Mouse (Mus musculus): Measurements from ENCODE around the gene Gpr137.

The Gpr137 gene

GRCm38 (mm10) chr19:6921647-6922567 is 20.4 kb downstream of the Gpr137 start, which contains the start of gene Esrra:
Gene Esrra, minus strand, starts transcription at chr19:6921813.
- peak; percentile 100 for DNase-seq (ENCODE audit: low spot score in 2 of 2)

DNA sequence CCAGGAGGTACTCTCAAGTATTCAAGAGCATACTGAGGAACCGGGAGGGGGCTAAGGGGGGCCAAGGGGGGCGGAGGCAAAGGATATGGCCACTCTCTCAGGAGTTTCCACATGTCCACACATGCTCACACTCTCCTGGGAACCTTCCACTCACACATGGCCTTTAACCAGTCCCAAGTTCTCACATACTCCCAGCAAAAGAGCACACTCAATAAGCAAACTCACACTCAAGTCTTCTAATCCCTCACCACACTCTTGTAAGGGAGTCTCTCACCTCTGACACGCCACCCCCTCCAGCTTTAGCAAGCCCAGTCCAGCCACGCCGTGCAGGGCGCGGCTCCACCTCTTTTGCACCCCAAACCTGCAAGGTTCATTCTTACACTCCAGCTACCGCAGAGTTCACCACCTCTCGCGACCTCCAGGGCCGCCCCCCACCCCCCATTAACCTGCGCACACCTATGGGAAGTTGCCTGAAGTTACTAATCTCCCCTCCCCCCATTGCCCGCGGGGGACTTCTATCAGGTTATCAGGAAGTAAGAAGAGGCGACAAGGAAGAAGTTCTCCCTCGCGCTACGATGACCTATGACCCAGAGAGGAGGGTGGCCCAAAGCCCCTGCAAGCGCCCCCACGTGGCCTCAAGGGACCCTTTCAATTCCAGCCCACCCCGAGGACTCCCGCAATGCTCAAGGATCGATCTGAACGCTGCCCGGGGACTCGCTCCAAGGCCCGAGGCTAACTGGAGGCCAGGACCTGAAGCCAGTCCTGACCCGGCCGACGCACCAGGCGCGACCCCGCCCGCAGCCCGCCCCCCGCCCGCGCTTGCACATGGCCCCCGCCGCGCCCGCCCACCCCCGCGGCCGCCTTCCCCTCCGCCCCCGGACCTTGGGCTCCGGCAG is 21.3 kb downstream of the Gpr137 start:
- peak; percentile 59 to 72 for DNase-seq (ENCODE audit: low spot score in 2 of 2)

- DNase-seq (ENCODE audit: low spot score in 2 of 2) = peak in 1 of 2 experiments; percentile 47
Measured at GRCm38 (mm10) chr19:6919876-6920740, 22.2 kb downstream of the Gpr137 start.

DNA sequence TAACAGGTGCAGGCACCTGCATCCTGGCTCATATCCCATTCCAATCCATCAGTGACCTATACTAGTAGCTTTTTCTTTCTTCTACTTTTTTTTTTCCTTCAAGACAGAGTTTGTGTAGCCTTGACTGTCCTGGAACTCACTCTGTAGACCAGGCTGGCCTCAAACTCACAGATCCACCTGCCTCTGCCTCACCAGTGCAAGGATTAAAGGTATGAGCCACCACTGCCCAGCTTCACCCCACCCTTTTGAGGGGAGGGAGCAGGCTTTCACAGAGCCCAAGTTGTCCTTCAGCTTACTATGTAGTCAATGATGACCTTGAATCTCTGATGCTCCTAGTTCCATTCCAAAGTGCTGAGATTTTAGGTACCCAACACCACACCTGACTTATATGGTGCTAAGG is 22.8 kb downstream of the Gpr137 start:
- no peak for DNase-seq (ENCODE audit: low spot score in 2 of 2)

- no peak for DNase-seq (ENCODE audit: low spot score in 2 of 2)
Measured at GRCm38 (mm10) chr19:6918321-6918720, 24.0 kb downstream of the Gpr137 start.

DNA sequence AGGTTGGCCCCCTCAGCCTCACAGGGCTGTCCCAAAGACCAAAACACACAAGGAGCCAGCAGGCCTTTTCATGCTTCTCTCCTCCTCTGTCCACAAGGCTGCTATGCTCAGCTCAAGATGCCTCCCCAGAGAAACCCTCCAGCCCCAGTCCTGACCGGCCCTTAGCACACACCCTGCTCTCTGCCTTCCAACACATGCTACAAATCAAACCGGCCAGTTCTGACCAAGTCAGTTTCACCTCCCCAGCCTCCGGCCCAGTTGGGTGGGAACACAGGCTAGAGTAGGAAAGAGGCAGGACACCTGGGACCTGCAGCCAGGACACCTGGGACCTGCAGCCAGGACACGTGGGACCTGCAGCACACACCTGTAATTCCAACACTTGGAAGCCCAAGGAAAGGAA is 25.8 kb downstream of the Gpr137 start:
- DNase-seq (ENCODE audit: low spot score in 2 of 2) = no peak

DNA sequence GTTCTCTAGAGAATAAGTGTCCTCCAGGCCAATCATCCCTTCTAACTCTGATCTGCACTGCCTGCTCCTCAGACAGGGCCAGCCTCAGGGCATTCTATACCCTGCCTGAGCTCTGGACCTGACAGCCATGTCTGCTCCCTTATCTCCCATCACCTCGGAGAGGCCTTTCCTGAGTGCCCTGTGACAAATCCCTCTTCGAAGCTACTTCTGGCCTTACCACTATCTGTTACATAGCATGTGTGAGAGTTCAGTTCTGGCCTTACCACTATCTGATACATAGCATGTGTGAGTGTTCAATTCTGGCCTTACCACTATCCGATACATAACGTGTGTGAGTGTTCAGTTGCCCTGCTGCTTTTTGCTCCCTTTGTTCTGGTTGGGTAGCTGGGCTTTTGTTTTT is 27.0 kb downstream of the Gpr137 start:
- no peak for DNase-seq (ENCODE audit: low spot score in 2 of 2)

GRCm38 (mm10) chr19:6914540-6914939 is 27.7 kb downstream of the Gpr137 start:
- DNase-seq (ENCODE audit: low spot score in 2 of 2) = no peak

- no peak for DNase-seq (ENCODE audit: low spot score in 2 of 2)
Measured at GRCm38 (mm10) chr19:6913991-6914390, 28.3 kb downstream of the Gpr137 start.

GRCm38 (mm10) chr19:6913036-6913435 is 29.2 kb downstream of the Gpr137 start:
- DNase-seq (ENCODE audit: low spot score in 2 of 2) = no peak

- peak in 1 of 2 experiments; percentile 5 for DNase-seq (ENCODE audit: low spot score in 2 of 2)
Measured at GRCm38 (mm10) chr19:6912205-6912970, 29.9 kb downstream of the Gpr137 start.

GRCm38 (mm10) chr19:6911101-6912074 is 30.9 kb downstream of the Gpr137 start:
- no peak for DNase-seq (ENCODE audit: low spot score in 2 of 2)

- peak in 1 of 2 experiments; percentile 60 for DNase-seq (ENCODE audit: low spot score in 2 of 2)
Measured at GRCm38 (mm10) chr19:6910306-6910705, 32.0 kb downstream of the Gpr137 start.

DNA sequence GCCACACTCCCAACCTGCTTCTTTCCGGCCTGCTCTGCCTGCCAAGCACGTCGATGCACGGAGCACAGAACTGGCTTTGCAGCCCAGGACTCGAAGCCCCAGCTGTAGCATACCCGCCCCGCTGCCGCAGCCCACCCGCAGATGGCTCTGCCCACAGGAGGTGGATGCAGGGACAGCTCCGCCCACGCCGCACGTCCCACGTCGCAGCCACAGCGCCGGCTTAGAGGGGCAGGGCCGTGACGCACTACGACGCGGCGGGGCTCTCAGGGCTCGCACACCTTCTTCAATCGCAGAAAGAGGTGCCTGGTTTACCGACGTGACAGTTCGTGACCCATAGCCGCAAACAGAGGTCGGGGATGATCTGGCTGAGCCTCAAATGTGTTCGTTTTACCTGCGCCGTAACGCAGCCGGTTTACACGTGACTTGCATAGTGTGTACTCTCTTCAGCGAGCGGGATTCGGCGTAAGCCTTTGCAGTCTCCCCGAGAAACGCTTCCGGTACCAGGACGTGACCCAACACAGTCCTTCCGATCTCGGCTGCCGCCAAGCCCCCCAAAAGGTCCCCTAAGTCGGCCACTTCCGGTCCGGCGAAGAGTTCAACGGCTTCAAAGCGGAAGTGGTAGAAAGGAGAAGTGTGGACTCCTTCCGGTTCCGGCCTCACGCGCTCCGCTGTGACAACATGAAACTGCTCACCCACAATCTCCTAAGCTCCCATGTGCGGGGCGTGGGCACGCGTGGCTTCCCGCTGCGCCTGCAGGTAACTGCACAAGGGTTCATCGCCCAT is 32.6 kb downstream of the Gpr137 start, which contains the start of the genes Trmt112 and Prdx5:
Trmt112 (plus strand) TSS at position 192 of the 783 bp plus-strand sequence.
Prdx5 (minus strand) TSS at position 600 of the 783 bp plus-strand sequence.
- peak; percentile 91 for DNase-seq (ENCODE audit: low spot score in 2 of 2)

GRCm38 (mm10) chr19:6909021-6909420 is 33.3 kb downstream of the Gpr137 start:
- no peak for DNase-seq (ENCODE audit: low spot score in 2 of 2)

GRCm38 (mm10) chr19:6907811-6908540 is 34.3 kb downstream of the Gpr137 start:
- no peak for DNase-seq (ENCODE audit: low spot score in 2 of 2)

DNA sequence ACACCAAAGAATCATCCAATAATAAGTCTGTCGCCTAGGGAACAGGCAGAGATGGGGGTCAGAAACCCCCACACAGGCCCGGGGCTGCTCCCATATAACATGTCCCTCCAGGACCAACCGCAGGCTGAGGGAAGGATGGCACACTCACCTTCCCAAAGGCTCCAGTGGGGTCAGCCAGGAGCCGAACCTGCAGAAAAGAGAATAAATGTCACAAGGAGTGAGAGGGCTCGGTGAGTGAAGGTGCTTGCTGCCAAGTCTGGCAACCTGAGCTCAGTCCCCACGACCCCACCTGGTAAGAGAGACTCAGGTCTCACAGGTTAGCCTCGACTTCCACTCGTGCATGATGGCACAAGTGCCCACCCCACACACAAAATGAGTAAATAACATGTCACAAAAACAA is 35.2 kb downstream of the Gpr137 start:
- no peak for DNase-seq (ENCODE audit: low spot score in 2 of 2)

DNA sequence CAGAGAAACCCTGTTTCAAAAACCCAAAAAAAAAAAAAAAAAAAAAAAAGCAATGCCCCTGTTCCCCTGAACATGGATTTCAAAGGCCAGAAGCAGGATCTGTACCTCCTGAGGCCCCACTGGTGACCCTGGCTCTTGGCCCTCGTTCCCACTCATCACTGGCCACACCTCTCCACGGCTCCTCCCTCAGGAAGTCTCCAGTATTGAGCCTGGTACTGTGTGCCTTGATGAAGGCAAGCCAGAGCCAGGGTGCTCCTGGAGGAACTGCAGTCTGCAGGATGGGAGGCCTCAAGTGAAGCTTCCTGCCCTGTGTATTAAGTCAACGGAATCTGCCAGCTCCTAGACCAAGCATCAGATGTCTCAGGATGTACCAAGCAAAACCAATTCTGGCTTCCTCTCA is 36.1 kb downstream of the Gpr137 start:
- DNase-seq (ENCODE audit: low spot score in 2 of 2) = no peak
